Mouse (Mus musculus) CH12.LX (cell line): ENCODE results near the gene 1700022I11Rik.

ENCODE experiments used
- CHD2 ChIP-seq: IDR thresholded peaks from 2 replicates; pipeline ENCODE4 v1.6.1; 2011; ENCODE audit warnings: low read length, improper control_type of control experiment
- CTCF ChIP-seq, 2 experiments: IDR thresholded peaks in 1 of 2; conservative IDR thresholded peaks in 1 of 2; 2 replicates each; pipeline ENCODE4 v1.5.1; 2011 to 2012; ENCODE audit warnings: low read depth in 2 of 2, low read length in 2 of 2, improper control_type of control experiment in 1 of 2, inconsistent platforms in 1 of 2, mild to moderate bottlenecking in 1 of 2, moderate library complexity in 1 of 2
- EP300 ChIP-seq: IDR thresholded peaks from 2 replicates; pipeline ENCODE4 v1.6.1; 2011; ENCODE audit warnings: low read length, improper control_type of control experiment
- GABPA ChIP-seq: IDR thresholded peaks from 2 replicates; pipeline ENCODE4 v1.6.1; 2012; ENCODE audit warnings: low read depth, low read length, improper control_type of control experiment, inconsistent platforms; ENCODE audit not compliant: insufficient replicate concordance
- HCFC1 ChIP-seq: IDR thresholded peaks from 2 replicates; pipeline ENCODE4 v1.6.1; 2012; ENCODE audit warnings: low read depth, mild to moderate bottlenecking, inconsistent platforms, low read length, improper control_type of control experiment
- JUND ChIP-seq: conservative IDR thresholded peaks from 2 replicates; pipeline ENCODE4 v1.6.1; 2011; ENCODE audit warnings: low read depth, low read length, improper control_type of control experiment
- MXI1 ChIP-seq: IDR thresholded peaks from 2 replicates; pipeline ENCODE4 v1.6.1; 2011; ENCODE audit warnings: mild to moderate bottlenecking, low read depth, low read length, improper control_type of control experiment
- TCF12 ChIP-seq: IDR thresholded peaks from 2 replicates; pipeline ENCODE4 v1.6.1; 2014; ENCODE audit warnings: low read depth, mild to moderate bottlenecking, inconsistent platforms, low read length, improper control_type of control experiment
- USF1 ChIP-seq: IDR thresholded peaks from 2 replicates; pipeline ENCODE4 v1.6.1; 2014; ENCODE audit warnings: low read depth, mild to moderate bottlenecking, inconsistent platforms, low read length, improper control_type of control experiment

DNA sequence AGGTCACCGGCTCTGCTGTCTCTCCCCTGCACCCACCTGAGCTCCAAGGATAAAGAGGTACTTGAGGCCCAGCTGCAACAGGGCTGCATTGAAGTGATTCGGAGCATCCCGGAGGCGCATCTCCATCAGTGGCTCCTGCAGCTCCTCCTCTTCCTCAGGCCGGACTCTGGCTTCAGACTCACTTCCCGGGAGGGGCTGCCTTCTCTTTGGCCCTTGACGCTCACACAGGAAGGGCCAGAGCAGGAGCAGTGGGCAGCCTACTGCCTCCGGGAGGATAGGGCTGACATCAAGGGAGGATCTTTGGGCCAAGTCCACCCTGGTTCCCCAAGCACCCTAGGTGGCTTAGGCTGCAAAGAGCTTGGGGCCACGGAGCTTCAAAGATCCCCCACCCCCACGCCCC is 49.8 kb downstream of the 1700022I11Rik start:
- TF ChIP-seq JUND (no peak), HCFC1 (no peak), GABPA (no peak), TCF12 (no peak), EP300 (no peak), CTCF (conservative IDR thresholded peaks at IDR 0.05 in 1 of 2, IDR thresholded peaks at IDR 0.05 in 1 of 2; ENCODE audit: low read depth in 2 of 2, low read length in 2 of 2) (no peak), USF1 (no peak), CHD2 (no peak), MXI1 (no peak)
